Mouse (Mus musculus) thymus, adult 2 months (tissue): ENCODE data around the gene Sipa1. TPM values are rescaled to one million over a fixed set of nuclear protein-coding genes. Genes with fewer than 3 reads are reported as not detected.
A peak's percentile ranks its signal among the peaks of the same experiment; 100 is the strongest.

Source experiments
- DNase-seq: peaks from one replicate; pipeline ENCODE4 v3.0.0; 2021
- H3K27ac ChIP-seq: fragments of 200-500 bp; 2 replicates; pipeline ENCODE4 v1.5.1; 2012; ENCODE audit warnings: low read length, control low read depth; ENCODE audit not compliant: control insufficient read depth, insufficient read depth
- H3K27me3 ChIP-seq: fragments of 200-500 bp; 2 replicates; pipeline ENCODE4 v1.6.1; 2012; ENCODE audit warnings: mild to moderate bottlenecking, low read length, moderate library complexity, mixed read lengths; ENCODE audit not compliant: control insufficient read depth, insufficient read depth
- H3K36me3 ChIP-seq: fragments of 200-500 bp; 2 replicates; pipeline ENCODE4 v1.6.1; 2012; ENCODE audit warnings: mild to moderate bottlenecking, low read length, moderate library complexity; ENCODE audit not compliant: control insufficient read depth, insufficient read depth
- H3K4me1 ChIP-seq: fragments of 200-500 bp; replicated peaks from 2 replicates; pipeline ENCODE4 v1.6.1; 2012; ENCODE audit warnings: low read length; ENCODE audit not compliant: control insufficient read depth, insufficient read depth
- H3K4me3 ChIP-seq: fragments of 200-500 bp; 2 replicates; pipeline ENCODE4 v1.5.1; 2012; ENCODE audit warnings: mild to moderate bottlenecking, low read length, control low read depth, moderate library complexity; ENCODE audit not compliant: control insufficient read depth, insufficient read depth
- CTCF ChIP-seq: fragments of 200-500 bp; IDR thresholded peaks from 2 replicates; pipeline ENCODE4 v1.5.1; 2012; ENCODE audit warnings: mild to moderate bottlenecking, control low read depth, low read length, moderate library complexity, borderline replicate concordance; ENCODE audit not compliant: control insufficient read depth, poor library complexity, insufficient read depth; ENCODE audit errors: extremely low read depth
- POLR2A ChIP-seq: fragments of 200-500 bp; IDR thresholded peaks from 2 replicates; pipeline ENCODE4 v1.6.1; 2012; ENCODE audit warnings: mild to moderate bottlenecking, low read length, control low read depth, moderate library complexity; ENCODE audit not compliant: control insufficient read depth, poor library complexity, insufficient read depth; ENCODE audit errors: extremely low read depth
- WGBS: fragments of 180-500 bp; shearing (Covaris S2); methylation state at CpG from one replicate; pipeline ENCODE4 v1.1.7; 2018; 5-methylcytosine and 5-hydroxymethylcytosine counted together
- polyA plus RNA-seq: library from polyadenylated mRNA; depleted of rRNA; stranded (reverse); fragments of >200 nt; gene quantifications from 2 replicates; pipeline ENCODE4 v1.2.3, GENCODE M21; 2012

The Sipa1 gene
- polyA plus RNA-seq, 1 experiment: 267 TPM

- TF ChIP-seq CTCF (no peak), POLR2A (peak; percentile 68)
- H3K4me3 ChIP-seq: peak within 1 kb of the TSS; percentile 94
- no peaks in the 10 kb centered on the region for H3K27me3 ChIP-seq
- peaks cover 16% of the 10 kb centered on the region for H3K4me1 ChIP-seq
- WGBS: under 1% methylated on average over 94 of the region's 109 CpGs
- H3K27ac ChIP-seq: peak within 1 kb of the TSS; percentile 73
- DNase-seq: peak; percentile 89
- peaks cover 27% of the 10 kb centered on the region for H3K36me3 ChIP-seq
These were observed 26.1 kb downstream of the Sipa1 start, which contains the start of gene Rela for GRCm38 (mm10) chr19:5637069-5638047. Gene Rela, plus strand, starts transcription at chr19:5637483.

DNA sequence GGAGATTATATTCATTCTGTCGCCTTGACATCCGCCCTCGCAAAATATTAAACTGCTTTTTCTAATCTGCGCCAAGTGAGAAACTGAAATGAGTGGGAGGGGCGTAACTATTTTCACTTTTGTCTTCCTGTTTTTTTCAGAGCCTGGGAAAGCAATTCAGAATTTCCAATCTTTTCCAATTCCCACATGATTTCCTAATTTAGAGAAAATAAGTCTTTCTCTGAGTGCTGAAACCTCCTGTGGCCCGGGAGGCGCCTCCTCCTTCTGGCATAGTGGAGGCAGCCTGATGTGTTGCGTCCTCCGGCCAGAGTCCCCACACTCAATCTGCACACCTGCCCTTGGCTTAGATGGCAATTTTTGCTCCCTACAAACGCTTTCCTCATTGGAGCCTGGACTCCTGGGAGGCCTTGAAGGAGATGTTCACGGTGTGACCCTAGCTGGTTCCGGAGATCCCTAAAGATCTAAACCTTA lies 26.9 kb downstream of the Sipa1 start:
- DNase-seq: peak; percentile 24

DNA sequence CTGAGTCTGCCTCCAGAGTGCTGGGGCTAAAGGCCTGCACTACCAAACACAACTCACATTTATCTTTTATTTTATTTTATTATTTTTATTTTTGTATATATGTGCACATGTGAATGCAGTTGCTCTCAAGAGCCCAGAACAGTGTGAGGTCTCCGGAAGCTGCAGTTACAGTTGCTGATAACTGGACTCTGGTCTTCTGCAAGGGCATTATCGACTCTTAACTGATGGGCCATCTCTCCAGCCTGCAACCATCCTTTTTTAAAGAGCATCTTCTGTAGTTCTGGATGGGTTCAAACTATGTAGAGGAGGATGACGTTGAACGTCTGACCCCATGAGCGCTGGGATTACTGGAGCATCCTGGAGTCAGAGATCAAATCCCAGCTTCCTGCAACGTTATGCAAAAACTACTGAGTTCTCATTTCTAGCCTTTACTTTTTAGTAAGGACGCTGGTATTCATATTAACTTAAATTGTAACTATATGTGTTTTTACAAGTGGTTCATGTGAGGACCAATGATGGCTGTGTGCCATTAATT lies 27.4 kb downstream of the Sipa1 start:
- Histone ChIP-seq H3K36me3 (peaks cover 14% of the 10 kb centered on the region), H3K27ac (no peak overlapping the region)

More for the DNA sequence above, 26.9 kb downstream of the Sipa1 start:
- TF ChIP-seq CTCF (no peak), POLR2A (no peak)
- Histone ChIP-seq H3K36me3 (peaks cover 19% of the 10 kb centered on the region), H3K4me3 (peak overlapping the region; percentile 94), H3K4me1 (peaks cover 16% of the 10 kb centered on the region), H3K27me3 (no peaks in the 10 kb centered on the region), H3K27ac (peak overlapping the region; percentile 73)
- 7% methylated on average over 12 of the region's 12 CpGs for WGBS

DNA sequence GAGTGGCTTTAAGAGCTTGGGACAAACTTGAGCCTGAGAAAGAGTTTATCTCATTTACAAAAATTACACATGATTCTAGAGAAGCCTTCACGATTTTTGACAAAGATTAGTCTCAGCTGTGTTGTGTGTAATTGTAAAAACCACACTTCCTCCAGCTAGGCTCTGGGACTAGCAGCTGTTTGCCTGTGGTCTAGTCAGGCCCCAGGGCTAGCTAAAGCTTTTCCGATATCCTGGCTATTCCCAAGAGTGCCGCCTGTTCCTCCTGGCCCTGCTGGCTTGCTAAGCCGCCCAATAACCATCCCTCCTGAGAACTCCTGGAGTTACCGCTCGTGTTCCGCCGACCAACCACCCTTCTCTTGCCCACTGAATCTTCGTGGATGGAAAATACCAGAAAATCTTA lies 31.4 kb downstream of the Sipa1 start:
- no peak for DNase-seq
- 62% methylated on average over 9 of the region's 9 CpGs for WGBS
- Histone ChIP-seq H3K27ac (no peak overlapping the region), H3K4me1 (peaks cover 6% of the 10 kb centered on the region), H3K27me3 (no peaks in the 10 kb centered on the region), H3K36me3 (no peaks in the 10 kb centered on the region), H3K4me3 (no peak overlapping the region)
- TF ChIP-seq CTCF (no peak), POLR2A (no peak)

More for the DNA sequence above, 27.4 kb downstream of the Sipa1 start:
- DNase-seq: no peak
- TF ChIP-seq POLR2A (no peak), CTCF (no peak)
- Histone ChIP-seq H3K27me3 (no peaks in the 10 kb centered on the region), H3K4me1 (peaks cover 16% of the 10 kb centered on the region), H3K4me3 (no peak overlapping the region)
- 55% methylated on average over 7 of the region's 7 CpGs for WGBS

DNA sequence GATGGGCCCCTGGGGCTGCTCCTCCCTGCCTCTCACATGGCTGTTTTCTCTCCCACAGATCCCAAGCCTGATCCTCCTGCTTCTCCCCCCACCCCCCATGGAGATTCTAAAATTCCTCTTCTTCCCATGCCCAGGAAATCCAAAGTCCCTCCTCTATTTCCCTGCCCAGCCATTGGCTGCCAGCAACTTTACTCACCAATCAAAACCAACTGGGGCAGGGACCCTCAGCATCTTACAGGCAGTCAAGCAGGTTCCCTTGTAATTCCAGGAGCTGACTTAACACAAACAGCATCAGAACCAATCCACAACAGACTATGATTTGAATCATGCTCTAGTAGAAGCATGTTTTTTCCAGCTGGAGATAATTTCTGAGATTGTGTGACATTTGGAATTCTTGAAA lies 33.6 kb downstream of the Sipa1 start:
- TF ChIP-seq POLR2A (no peak), CTCF (no peak)

DNA sequence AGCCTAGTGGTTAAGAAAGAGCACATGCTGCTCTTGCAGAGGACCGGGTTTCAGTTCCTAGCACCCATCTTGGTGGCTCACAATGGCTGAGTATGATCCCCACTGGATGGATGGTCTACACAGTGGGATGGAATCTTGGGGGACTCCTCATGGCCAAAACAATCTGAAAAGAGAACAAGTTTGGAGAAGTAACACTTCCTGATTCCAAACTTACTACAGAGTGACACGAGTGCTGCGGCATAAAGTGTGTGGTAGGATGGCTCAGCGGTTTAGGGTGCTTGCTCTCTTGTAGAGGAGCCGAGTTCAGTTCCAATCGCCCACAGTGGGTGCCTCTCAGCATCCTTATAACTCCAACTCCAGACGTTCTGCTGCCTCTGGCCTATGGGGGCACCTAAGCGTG lies 38.2 kb downstream of the Sipa1 start:
- no peaks in the 10 kb centered on the region for H3K4me1 ChIP-seq
- WGBS: 77% methylated on average over 8 of the region's 8 CpGs
- H3K36me3 ChIP-seq: no peaks in the 10 kb centered on the region
- no peaks in the 10 kb centered on the region for H3K27me3 ChIP-seq
- H3K27ac ChIP-seq: no peak overlapping the region
- TF ChIP-seq POLR2A (no peak), CTCF (no peak)
- no peak overlapping the region for H3K4me3 ChIP-seq
- no peak for DNase-seq

More for the DNA sequence above, 33.6 kb downstream of the Sipa1 start:
- H3K4me1 ChIP-seq: no peaks in the 10 kb centered on the region
- H3K27ac ChIP-seq: no peak overlapping the region
- H3K4me3 ChIP-seq: no peak overlapping the region
- no peaks in the 10 kb centered on the region for H3K27me3 ChIP-seq
- DNase-seq: no peak
- no peaks in the 10 kb centered on the region for H3K36me3 ChIP-seq
